Mouse (Mus musculus) embryonic fibroblast, embryonic 13.5 days (primary cell): ENCODE data around the gene Nkiras1. TPM values are rescaled to one million over a fixed set of nuclear protein-coding genes. Genes with fewer than 3 reads are reported as not detected.

Experiments used
- H3K27ac ChIP-seq: 2 replicates; pipeline ENCODE4 v1.5.1; 2012; ENCODE audit warnings: low read length, control low read depth, inconsistent platforms; ENCODE audit not compliant: insufficient read depth
- H3K4me1 ChIP-seq: 2 replicates; pipeline ENCODE4 v1.6.1; 2011; ENCODE audit warnings: low read length; ENCODE audit not compliant: control insufficient read depth, insufficient read depth
- H3K4me3 ChIP-seq: 2 replicates; pipeline ENCODE4 v1.5.1; 2011; ENCODE audit warnings: mild to moderate bottlenecking, control low read depth, low read length; ENCODE audit not compliant: insufficient read depth
- CTCF ChIP-seq: IDR thresholded peaks from 2 replicates; pipeline ENCODE4 v1.5.1; 2011; ENCODE audit warnings: mild to moderate bottlenecking, control low read depth, low read length, moderate library complexity, borderline replicate concordance; ENCODE audit not compliant: insufficient read depth
- POLR2A ChIP-seq: IDR thresholded peaks from 2 replicates; pipeline ENCODE4 v1.6.1; 2011; ENCODE audit warnings: low read depth, mild to moderate bottlenecking, control low read depth, low read length, moderate library complexity
- polyA plus RNA-seq: library from polyadenylated mRNA; stranded (reverse); fragments of >200 nt; gene quantifications from 2 replicates; pipeline ENCODE4 v1.2.4, GENCODE M21; 2011; ENCODE audit warnings: low read depth; ENCODE audit not compliant: missing spikeins, insufficient read length

Gene Nkiras1
- polyA plus RNA-seq, 1 experiment, result 18.6 TPM

- no peak overlapping the region for H3K27ac ChIP-seq
These were observed 9.4 kb downstream of the Nkiras1 start for GRCm38 (mm10) chr14:18280375-18280774.

GRCm38 (mm10) chr14:18284581-18284980 is 13.6 kb downstream of the Nkiras1 start:
- TF ChIP-seq CTCF, result no peak
- TF ChIP-seq POLR2A, result no peak
- Histone ChIP-seq H3K27ac (no peak overlapping the region), H3K4me1 (no peaks in the 10 kb centered on the region; the same call in 1 of the 2 replicates), H3K4me3 (no peak overlapping the region)

More at GRCm38 (mm10) chr14:18280375-18280774, 9.4 kb downstream of the Nkiras1 start:
- TF ChIP-seq CTCF (no peak), POLR2A (no peak)
- no peak overlapping the region for H3K4me3 ChIP-seq
- no peaks in the 10 kb centered on the region; the same call in 1 of the 2 replicates for H3K4me1 ChIP-seq

DNA sequence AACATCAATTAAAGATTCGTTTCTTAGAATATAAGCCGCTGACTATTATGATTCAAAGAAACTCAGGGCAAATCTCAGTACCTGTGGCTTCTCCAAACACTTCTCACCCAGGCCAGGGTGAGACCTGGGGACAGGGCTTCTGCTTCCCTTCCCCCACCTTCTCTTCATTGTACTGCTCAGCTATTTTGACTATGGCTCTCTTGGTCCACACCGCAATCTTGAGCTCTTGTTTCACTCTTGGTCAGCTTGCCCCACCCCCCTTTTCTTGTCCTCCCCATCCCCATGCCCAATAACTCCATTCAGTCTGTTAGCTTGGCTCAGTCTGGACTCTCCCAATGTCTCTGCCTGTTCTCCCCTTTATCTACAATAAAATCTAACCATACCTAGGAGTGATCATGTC is 14.5 kb downstream of the Nkiras1 start:
- Histone ChIP-seq H3K27ac (no peak overlapping the region), H3K4me1 (no peaks in the 10 kb centered on the region; the same call in 1 of the 2 replicates), H3K4me3 (no peak overlapping the region)
- TF ChIP-seq POLR2A, result no peak
- TF ChIP-seq CTCF, result no peak

DNA sequence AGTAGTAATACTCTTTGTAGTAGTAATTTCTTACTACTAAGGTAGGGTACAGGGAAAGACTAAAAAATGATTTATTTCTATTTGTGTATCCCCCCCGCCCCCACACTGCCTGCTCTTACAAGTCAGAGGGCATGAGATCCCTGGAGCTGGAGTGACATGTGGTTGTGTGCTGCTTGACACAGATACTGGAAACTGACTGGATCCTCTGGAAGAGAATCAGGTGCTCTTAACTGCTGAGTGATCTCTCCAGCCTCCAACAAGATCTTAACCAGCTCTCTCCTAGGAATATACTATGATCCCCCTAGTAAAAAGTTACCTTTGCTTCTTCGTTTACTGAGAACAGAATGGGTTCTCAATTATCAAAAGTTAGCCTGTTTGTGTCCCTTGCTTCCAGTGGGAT is 15.5 kb downstream of the Nkiras1 start:
- Histone ChIP-seq H3K4me3 (no peak overlapping the region), H3K4me1 (no peaks in the 10 kb centered on the region), H3K27ac (no peak overlapping the region)
- TF ChIP-seq CTCF (no peak), POLR2A (no peak)

GRCm38 (mm10) chr14:18287391-18287790 is 16.5 kb downstream of the Nkiras1 start:
- no peak for TF ChIP-seq CTCF
- no peak for TF ChIP-seq POLR2A
- no peak overlapping the region for H3K4me3 ChIP-seq
- H3K27ac ChIP-seq, result no peak overlapping the region
- no peaks in the 10 kb centered on the region for H3K4me1 ChIP-seq

DNA sequence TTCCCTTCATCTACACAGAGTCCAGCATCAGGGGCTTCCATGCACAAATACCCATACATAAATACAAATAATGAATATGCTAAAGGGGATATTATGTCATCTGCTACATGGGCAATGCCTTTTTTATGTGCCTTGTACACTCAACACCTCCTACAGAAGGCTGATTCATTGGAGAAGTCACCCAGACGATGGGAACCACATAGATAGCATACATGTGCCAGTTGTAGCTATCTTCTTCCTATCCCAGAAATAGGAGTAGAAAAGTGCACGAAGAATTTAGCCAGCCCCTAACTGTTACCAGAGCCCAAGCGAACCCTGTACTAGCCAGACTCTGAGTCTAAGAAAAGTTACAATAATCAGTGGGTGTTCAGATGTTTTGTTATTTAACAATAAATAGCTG is 21.2 kb downstream of the Nkiras1 start:
- Histone ChIP-seq H3K4me3 (no peak overlapping the region), H3K27ac (no peak overlapping the region), H3K4me1 (no peaks in the 10 kb centered on the region)
- no peak for TF ChIP-seq CTCF
- no peak for TF ChIP-seq POLR2A

DNA sequence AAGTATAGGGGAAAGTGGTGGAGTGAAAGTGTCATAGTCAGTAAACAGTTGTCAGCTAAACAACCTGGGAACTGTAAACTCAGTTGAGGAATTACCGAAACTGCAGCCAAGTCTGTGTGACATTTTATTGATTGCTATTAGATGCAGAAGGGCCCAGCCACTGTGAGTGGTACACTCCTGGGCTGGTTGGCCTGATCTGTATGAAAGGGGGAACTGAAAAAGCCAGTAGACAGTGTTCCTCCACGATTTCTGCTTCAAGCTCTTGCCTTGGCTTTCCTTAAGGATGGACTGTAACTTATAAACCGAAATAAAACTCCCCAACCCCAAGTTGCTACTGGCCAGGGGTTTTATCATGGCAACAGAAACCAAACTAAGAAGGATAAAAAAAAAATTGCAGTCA is 21.6 kb downstream of the Nkiras1 start:
- H3K4me3 ChIP-seq, result no peak overlapping the region
- H3K4me1 ChIP-seq, result no peaks in the 10 kb centered on the region
- H3K27ac ChIP-seq, result no peak overlapping the region
- TF ChIP-seq CTCF (no peak), POLR2A (no peak)

DNA sequence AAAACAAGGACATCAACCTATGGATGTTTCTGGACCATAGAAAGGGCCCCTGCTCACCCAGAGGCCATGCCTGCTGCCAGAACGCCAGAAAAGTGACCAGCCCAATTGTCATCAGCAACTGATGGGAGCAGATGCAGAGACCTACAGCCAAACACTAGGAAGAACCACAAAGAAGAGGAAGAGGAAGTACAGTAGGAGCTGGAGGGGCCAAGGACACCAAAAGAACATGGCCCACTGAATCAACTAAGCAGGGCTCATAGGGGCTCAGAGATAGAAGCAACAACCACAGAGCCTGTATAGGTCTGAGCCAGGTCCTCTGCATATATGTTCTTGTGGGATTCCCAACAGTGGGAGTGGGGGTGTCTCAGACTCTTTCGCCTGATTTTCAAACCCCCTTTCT is 26.5 kb downstream of the Nkiras1 start:
- no peak overlapping the region for H3K4me3 ChIP-seq
- H3K27ac ChIP-seq, result no peak overlapping the region
- no peaks in the 10 kb centered on the region for H3K4me1 ChIP-seq
- no peak for TF ChIP-seq CTCF

GRCm38 (mm10) chr14:18298874-18299273 is 27.9 kb downstream of the Nkiras1 start:
- no peaks in the 10 kb centered on the region for H3K4me1 ChIP-seq
- H3K27ac ChIP-seq, result no peak overlapping the region
- TF ChIP-seq POLR2A (no peak), CTCF (no peak)
- H3K4me3 ChIP-seq, result no peak overlapping the region

- Histone ChIP-seq H3K4me3 (no peak overlapping the region), H3K27ac (no peak overlapping the region), H3K4me1 (no peaks in the 10 kb centered on the region)
- TF ChIP-seq CTCF (no peak), POLR2A (no peak)
These were observed 29.7 kb downstream of the Nkiras1 start for GRCm38 (mm10) chr14:18300676-18301075.

GRCm38 (mm10) chr14:18301591-18301990 is 30.7 kb downstream of the Nkiras1 start:
- H3K4me1 ChIP-seq, result no peaks in the 10 kb centered on the region
- no peak overlapping the region for H3K4me3 ChIP-seq
- TF ChIP-seq CTCF (no peak), POLR2A (no peak)
- no peak overlapping the region for H3K27ac ChIP-seq
